Mouse (Mus musculus) forebrain, embryonic 11.5 days (tissue): ENCODE results near the gene E130308A19Rik. TPM values are rescaled to one million over a fixed set of nuclear protein-coding genes. Genes with fewer than 3 reads are reported as not detected.
A peak's percentile ranks its signal among the peaks of the same experiment; 100 is the strongest.

Source experiments
- ATAC-seq: fragments of 200-750 bp; cut with Nextera tagmentation; replicated peaks from 2 replicates; pipeline ENCODE4 v1.8.0; 2017; ENCODE audit warnings: moderate TSS enrichment; ENCODE audit not compliant: low FRiP score
- DNase-seq: peaks from one replicate; pipeline ENCODE4 v3.0.0-alpha.2; 2017; ENCODE audit warnings: low spot score
- H3K27ac ChIP-seq: fragments of 300-500 bp; sonication (generic); 2 replicates; pipeline ENCODE4 v1.5.1; 2014; ENCODE audit warnings: low read depth, low read length
- H3K27me3 ChIP-seq: fragments of 300-500 bp; sonication (generic); 2 replicates; pipeline ENCODE4 v1.6.1; 2014; ENCODE audit warnings: mild to moderate bottlenecking, low read length, mixed read lengths; ENCODE audit not compliant: control insufficient read depth, insufficient read depth
- H3K36me3 ChIP-seq: fragments of 300-500 bp; sonication (generic); 2 replicates; pipeline ENCODE4 v1.6.1; 2014; ENCODE audit warnings: mild to moderate bottlenecking, low read length, moderate library complexity, mixed read lengths; ENCODE audit not compliant: control insufficient read depth, insufficient read depth
- H3K4me1 ChIP-seq: fragments of 300-500 bp; sonication (generic); replicated peaks from 2 replicates; pipeline ENCODE4 v1.6.1; 2014; ENCODE audit warnings: low read length, mixed read lengths; ENCODE audit not compliant: control insufficient read depth, insufficient read depth
- H3K4me2 ChIP-seq: fragments of 300-500 bp; sonication (generic); 2 replicates; pipeline ENCODE4 v1.6.1; 2014; ENCODE audit warnings: low read depth, mild to moderate bottlenecking, low read length, moderate library complexity, mixed read lengths; ENCODE audit not compliant: severe bottlenecking
- H3K4me3 ChIP-seq: fragments of 300-500 bp; sonication (generic); 2 replicates; pipeline ENCODE4 v1.5.1; 2014; ENCODE audit warnings: low read depth, low read length
- H3K9ac ChIP-seq: fragments of 300-500 bp; sonication (generic); 2 replicates; pipeline ENCODE4 v1.6.1; 2014; ENCODE audit warnings: low read length
- H3K9me3 ChIP-seq: fragments of 300-500 bp; sonication (generic); 2 replicates; pipeline ENCODE4 v1.6.1; 2016; ENCODE audit warnings: low read length, mixed read lengths; ENCODE audit not compliant: control insufficient read depth
- WGBS: fragments of 180-500 bp; shearing (Covaris S2); extraction: QIAGEN DNeasy Blood & Tissue Kit; methylation state at CpG from one replicate; pipeline ENCODE4 v1.1.7; 2014; 5-methylcytosine and 5-hydroxymethylcytosine counted together
- polyA plus RNA-seq: library from polyadenylated mRNA; unstranded; fragments of >200 nt; fragmentation: Nextera tagmentation; extraction: Ambion mirVana; gene quantifications from 2 replicates; pipeline ENCODE4 v1.2.1, GENCODE M21; 2014

Gene E130308A19Rik
- polyA plus RNA-seq, 1 experiment from 2014 or later, result 53.7 TPM

- ATAC-seq (no peak), DNase-seq (no peak)
- H3K4me3 ChIP-seq, result no peak overlapping the region
- no peaks in the 10 kb centered on the region for H3K36me3 ChIP-seq
- no peak overlapping the region for H3K27ac ChIP-seq
- no peak overlapping the region for H3K9ac ChIP-seq
- H3K27me3 ChIP-seq, result no peaks in the 10 kb centered on the region
- peaks cover 2% of the 10 kb centered on the region; the same call in 1 of the 2 replicates for H3K4me1 ChIP-seq
- H3K4me2 ChIP-seq, result no peak overlapping the region
- H3K9me3 ChIP-seq, result no peaks in the 10 kb centered on the region
- WGBS, result 88% methylated on average over 5 of the region's 5 CpGs
Measured at GRCm38 (mm10) chr4:59709321-59709720, 83.3 kb downstream of the E130308A19Rik start.

- Histone ChIP-seq H3K4me3 (no peak overlapping the region), H3K9me3 (no peaks in the 10 kb centered on the region), H3K27ac (no peak overlapping the region), H3K4me2 (no peak overlapping the region), H3K9ac (no peak overlapping the region), H3K36me3 (no peaks in the 10 kb centered on the region), H3K27me3 (no peaks in the 10 kb centered on the region), H3K4me1 (peaks cover 4% of the 10 kb centered on the region; the same call in 1 of the 2 replicates)
- DNase-seq (no peak), ATAC-seq (0 out of 2 replicates have a peak, but pooled peaks have one; percentile 30)
- WGBS, result 82% methylated on average over 8 of the region's 8 CpGs
Measured at GRCm38 (mm10) chr4:59710736-59711389, 84.9 kb downstream of the E130308A19Rik start.

GRCm38 (mm10) chr4:59712451-59712850, 86.4 kb downstream of the E130308A19Rik start:
- H3K36me3 ChIP-seq, result no peaks in the 10 kb centered on the region
- no peak overlapping the region for H3K4me2 ChIP-seq
- 54% methylated on average over 6 of the region's 6 CpGs for WGBS
- DNase-seq, result no peak
- no peak overlapping the region for H3K27ac ChIP-seq
- H3K27me3 ChIP-seq, result no peaks in the 10 kb centered on the region
- ATAC-seq, result no peak
- H3K4me3 ChIP-seq, result no peak overlapping the region
- no peaks in the 10 kb centered on the region for H3K9me3 ChIP-seq
- no peak overlapping the region for H3K9ac ChIP-seq
- peaks cover 4% of the 10 kb centered on the region; the same call in 1 of the 2 replicates for H3K4me1 ChIP-seq

- no peak overlapping the region for H3K27ac ChIP-seq
- no peak overlapping the region for H3K9ac ChIP-seq
- H3K4me1 ChIP-seq, result peaks cover 4% of the 10 kb centered on the region; the same call in 1 of the 2 replicates
- no peak overlapping the region for H3K4me2 ChIP-seq
- 56% methylated on average over 2 of the region's 2 CpGs for WGBS
- no peaks in the 10 kb centered on the region for H3K27me3 ChIP-seq
- H3K9me3 ChIP-seq, result no peaks in the 10 kb centered on the region
- ATAC-seq, result no peak
- DNase-seq, result no peak
- H3K4me3 ChIP-seq, result no peak overlapping the region
- H3K36me3 ChIP-seq, result no peaks in the 10 kb centered on the region
Measured at GRCm38 (mm10) chr4:59712955-59713354, 86.9 kb downstream of the E130308A19Rik start.

- no peaks in the 10 kb centered on the region for H3K9me3 ChIP-seq
- no peaks in the 10 kb centered on the region for H3K36me3 ChIP-seq
- peaks cover 4% of the 10 kb centered on the region; the same call in 1 of the 2 replicates for H3K4me1 ChIP-seq
- no peaks in the 10 kb centered on the region for H3K27me3 ChIP-seq
- no peak overlapping the region for H3K4me2 ChIP-seq
- no peak for DNase-seq
- H3K9ac ChIP-seq, result no peak overlapping the region
- WGBS, result 86% methylated on average over 6 of the region's 6 CpGs
- no peak for ATAC-seq
- no peak overlapping the region for H3K27ac ChIP-seq
- H3K4me3 ChIP-seq, result no peak overlapping the region
Measured at GRCm38 (mm10) chr4:59714472-59714871, 88.5 kb downstream of the E130308A19Rik start.

- H3K27me3 ChIP-seq, result no peaks in the 10 kb centered on the region
- H3K4me2 ChIP-seq, result no peak overlapping the region
- H3K9ac ChIP-seq, result no peak overlapping the region
- no peaks in the 10 kb centered on the region for H3K36me3 ChIP-seq
- no peak for DNase-seq
- WGBS, result 76% methylated on average over 7 of the region's 7 CpGs
- H3K4me1 ChIP-seq, result peaks cover 4% of the 10 kb centered on the region; the same call in 1 of the 2 replicates
- ATAC-seq, result no peak
- no peak overlapping the region for H3K4me3 ChIP-seq
- no peaks in the 10 kb centered on the region for H3K9me3 ChIP-seq
- no peak overlapping the region for H3K27ac ChIP-seq
Measured at GRCm38 (mm10) chr4:59714926-59715325, 88.9 kb downstream of the E130308A19Rik start.

- WGBS, result 82% methylated on average over 3 of the region's 3 CpGs
- Histone ChIP-seq H3K9ac (no peak overlapping the region), H3K4me1 (peaks cover 4% of the 10 kb centered on the region; the same call in 1 of the 2 replicates), H3K36me3 (no peaks in the 10 kb centered on the region), H3K9me3 (no peaks in the 10 kb centered on the region), H3K4me3 (no peak overlapping the region), H3K27me3 (no peaks in the 10 kb centered on the region), H3K4me2 (no peak overlapping the region), H3K27ac (no peak overlapping the region)
- ATAC-seq, result no peak
- no peak for DNase-seq
Measured at GRCm38 (mm10) chr4:59715531-59715930, 89.5 kb downstream of the E130308A19Rik start.

GRCm38 (mm10) chr4:59717349-59717748, 91.3 kb downstream of the E130308A19Rik start:
- WGBS, result 92% methylated on average over 4 of the region's 4 CpGs
- no peaks in the 10 kb centered on the region for H3K36me3 ChIP-seq
- 0 out of 2 replicates have a peak, but pooled peaks cover 2% of the 10 kb centered on the region for H3K4me1 ChIP-seq
- no peak overlapping the region for H3K4me2 ChIP-seq
- no peaks in the 10 kb centered on the region for H3K27me3 ChIP-seq
- H3K9me3 ChIP-seq, result no peaks in the 10 kb centered on the region
- no peak overlapping the region for H3K4me3 ChIP-seq
- ATAC-seq, result no peak
- H3K27ac ChIP-seq, result no peak overlapping the region
- no peak for DNase-seq
- H3K9ac ChIP-seq, result no peak overlapping the region

- ATAC-seq (no peak), DNase-seq (no peak)
- Histone ChIP-seq H3K9me3 (no peaks in the 10 kb centered on the region), H3K27me3 (no peaks in the 10 kb centered on the region), H3K4me2 (no peak overlapping the region), H3K36me3 (no peaks in the 10 kb centered on the region), H3K27ac (no peak overlapping the region), H3K4me3 (no peak overlapping the region), H3K9ac (no peak overlapping the region), H3K4me1 (0 out of 2 replicates have a peak, but pooled peaks cover 2% of the 10 kb centered on the region)
- WGBS, result 91% methylated on average over 8 of the region's 8 CpGs
Measured at GRCm38 (mm10) chr4:59718542-59718941, 92.5 kb downstream of the E130308A19Rik start.
